Mouse (Mus musculus): Measurements from ENCODE around the gene Dnajc7. TPM values are rescaled to one million over a fixed set of nuclear protein-coding genes. Genes with fewer than 3 reads are reported as not detected.
A peak's percentile ranks its signal among the peaks of the same experiment; 100 is the strongest.
"Not testable (repeated sequence)": the region's sequence is repeated elsewhere in the genome, so short reads cannot be mapped to it uniquely, and the experiment has no call there.

Dnajc7 gene
- polyA plus RNA-seq, 1 experiment: 89.7 TPM

- TF ChIP-seq CTCF (IDR thresholded peaks at IDR 0.05; ENCODE audit: control insufficient read depth, insufficient read depth, insufficient read length) (peak; percentile 77), MAX (IDR thresholded peaks at IDR 0.05) (peak; percentile 51), FOSL1 (IDR thresholded peaks at IDR 0.05; ENCODE audit: insufficient read depth, low read length, poor library complexity, severe bottlenecking) (no peak)
- Histone ChIP-seq H3K36me3 (ENCODE audit: control insufficient read depth, insufficient read depth) (peaks cover 17% of the 10 kb centered on the region), H3K79me2 (ENCODE audit: control insufficient read depth, insufficient read depth) (peaks cover 36% of the 10 kb centered on the region), H3K27me3 (ENCODE audit: control insufficient read depth, insufficient read depth, insufficient read length) (no peaks in the 10 kb centered on the region), H3K79me3 (ENCODE audit: low read depth) (peaks cover 18% of the 10 kb centered on the region), H3K4me3 (ENCODE audit: insufficient read depth, poor library complexity, severe bottlenecking) (peak overlapping the region; percentile 83), H3ac (ENCODE audit: control insufficient read depth, insufficient read length, low read depth) (peak overlapping the region; percentile 27)
These were observed 2.7 kb upstream of the Dnajc7 start for GRCm38 (mm10) chr11:100622714-100623113.

DNA sequence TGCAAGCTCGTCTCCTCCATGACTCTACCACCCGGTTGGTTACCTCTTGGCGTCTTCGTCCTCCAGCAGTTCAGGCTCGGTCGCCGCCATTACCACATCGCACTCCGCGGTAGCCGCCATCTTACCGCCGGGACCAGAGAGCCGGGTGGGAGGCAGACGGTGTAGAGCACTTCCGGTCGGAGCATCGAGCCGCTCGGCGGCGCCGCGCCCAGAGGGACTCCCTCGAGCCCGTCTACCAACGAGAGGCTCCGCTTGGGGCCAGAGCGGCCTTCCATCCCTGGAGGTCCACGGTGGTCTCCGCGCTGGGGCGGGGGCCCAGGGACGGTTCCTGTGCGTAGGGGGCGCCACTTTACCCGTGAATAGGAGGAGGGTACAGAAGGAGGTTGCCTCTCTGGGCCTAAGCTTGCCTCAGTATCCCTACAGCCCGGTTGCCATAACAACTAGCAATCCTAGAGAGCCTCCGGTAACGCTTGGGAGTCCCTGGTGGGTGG is 438 bp downstream of the Dnajc7 start:
- peaks cover 50% of the 10 kb centered on the region for H3K79me3 ChIP-seq (ENCODE audit: low read depth)
- H3K79me2 ChIP-seq (ENCODE audit: control insufficient read depth, insufficient read depth): peaks cover 68% of the 10 kb centered on the region
- peaks cover 11% of the 10 kb centered on the region for H3K36me3 ChIP-seq (ENCODE audit: control insufficient read depth, insufficient read depth)
- H3ac ChIP-seq (ENCODE audit: control insufficient read depth, insufficient read length, low read depth): peak overlapping the region; percentile 94
- TF ChIP-seq CEBPB (IDR thresholded peaks at IDR 0.05; ENCODE audit: low read depth) (no peak), USF1 (IDR thresholded peaks at IDR 0.05; ENCODE audit: low read depth) (no peak), MYOG (IDR thresholded peaks at IDR 0.05; ENCODE audit: control insufficient read depth, extremely low read depth, insufficient read length) (no peak), CTCF (IDR thresholded peaks at IDR 0.05; ENCODE audit: control insufficient read depth, insufficient read depth, insufficient read length) (peak; percentile 10), FOSL1 (IDR thresholded peaks at IDR 0.05; ENCODE audit: insufficient read depth, low read length, poor library complexity, severe bottlenecking) (no peak), MYOD1 (IDR thresholded peaks at IDR 0.05; ENCODE audit: control insufficient read depth, insufficient read length, low read depth) (no peak)
- no peaks in the 10 kb centered on the region for H3K27me3 ChIP-seq (ENCODE audit: control insufficient read depth, insufficient read depth, insufficient read length)
- peak overlapping the region; percentile 100 for H3K4me3 ChIP-seq (ENCODE audit: insufficient read depth, poor library complexity, severe bottlenecking)

- peak within 1 kb of the TSS; percentile 100 for H3K4me3 ChIP-seq (ENCODE audit: insufficient read depth, poor library complexity, severe bottlenecking)
- peaks cover 70% of the 10 kb centered on the region for H3K79me2 ChIP-seq (ENCODE audit: control insufficient read depth, insufficient read depth)
- TF ChIP-seq USF1 (IDR thresholded peaks at IDR 0.05; ENCODE audit: low read depth) (no peak), MYOD1 (IDR thresholded peaks at IDR 0.05; ENCODE audit: control insufficient read depth, insufficient read length, low read depth) (no peak), MAX (IDR thresholded peaks at IDR 0.05) (no peak), CTCF (IDR thresholded peaks at IDR 0.05; ENCODE audit: control insufficient read depth, insufficient read depth, insufficient read length) (no peak), CEBPB (IDR thresholded peaks at IDR 0.05; ENCODE audit: low read depth) (no peak), MYOG (IDR thresholded peaks at IDR 0.05; ENCODE audit: control insufficient read depth, extremely low read depth, insufficient read length) (no peak), FOSL1 (IDR thresholded peaks at IDR 0.05; ENCODE audit: insufficient read depth, low read length, poor library complexity, severe bottlenecking) (no peak)
- no peaks in the 10 kb centered on the region for H3K27me3 ChIP-seq (ENCODE audit: control insufficient read depth, insufficient read depth, insufficient read length)
- H3ac ChIP-seq (ENCODE audit: control insufficient read depth, insufficient read length, low read depth): peak within 1 kb of the TSS; percentile 94
- peaks cover 55% of the 10 kb centered on the region for H3K79me3 ChIP-seq (ENCODE audit: low read depth)
- H3K36me3 ChIP-seq (ENCODE audit: control insufficient read depth, insufficient read depth): peaks cover 11% of the 10 kb centered on the region
These were observed 1.0 kb downstream of the Dnajc7 start, which contains the start of gene Nkiras2 for GRCm38 (mm10) chr11:100618761-100619484. TSS of gene Nkiras2 (plus strand) at chr11:100619244.

GRCm38 (mm10) chr11:100617480-100617879 is 2.5 kb downstream of the Dnajc7 start:
- Histone ChIP-seq H3K79me3 (ENCODE audit: low read depth) (peaks cover 68% of the 10 kb centered on the region), H3K27me3 (ENCODE audit: control insufficient read depth, insufficient read depth, insufficient read length) (no peaks in the 10 kb centered on the region), H3K4me3 (ENCODE audit: insufficient read depth, poor library complexity, severe bottlenecking) (no peak overlapping the region), H3K36me3 (ENCODE audit: control insufficient read depth, insufficient read depth) (peaks cover 14% of the 10 kb centered on the region), H3ac (ENCODE audit: control insufficient read depth, insufficient read length, low read depth) (no peak overlapping the region), H3K79me2 (ENCODE audit: control insufficient read depth, insufficient read depth) (peaks cover 74% of the 10 kb centered on the region)
- no peak for TF ChIP-seq MYOD1 (IDR thresholded peaks at IDR 0.05; ENCODE audit: control insufficient read depth, insufficient read length, low read depth)
- TF ChIP-seq MYOG (IDR thresholded peaks at IDR 0.05; ENCODE audit: control insufficient read depth, extremely low read depth, insufficient read length): no peak
- TF ChIP-seq CTCF (IDR thresholded peaks at IDR 0.05; ENCODE audit: control insufficient read depth, insufficient read depth, insufficient read length): no peak
- TF ChIP-seq MAX (IDR thresholded peaks at IDR 0.05): no peak
- no peak for TF ChIP-seq FOSL1 (IDR thresholded peaks at IDR 0.05; ENCODE audit: insufficient read depth, low read length, poor library complexity, severe bottlenecking)
- TF ChIP-seq CEBPB (IDR thresholded peaks at IDR 0.05; ENCODE audit: low read depth): no peak
- no peak for TF ChIP-seq USF1 (IDR thresholded peaks at IDR 0.05; ENCODE audit: low read depth)

DNA sequence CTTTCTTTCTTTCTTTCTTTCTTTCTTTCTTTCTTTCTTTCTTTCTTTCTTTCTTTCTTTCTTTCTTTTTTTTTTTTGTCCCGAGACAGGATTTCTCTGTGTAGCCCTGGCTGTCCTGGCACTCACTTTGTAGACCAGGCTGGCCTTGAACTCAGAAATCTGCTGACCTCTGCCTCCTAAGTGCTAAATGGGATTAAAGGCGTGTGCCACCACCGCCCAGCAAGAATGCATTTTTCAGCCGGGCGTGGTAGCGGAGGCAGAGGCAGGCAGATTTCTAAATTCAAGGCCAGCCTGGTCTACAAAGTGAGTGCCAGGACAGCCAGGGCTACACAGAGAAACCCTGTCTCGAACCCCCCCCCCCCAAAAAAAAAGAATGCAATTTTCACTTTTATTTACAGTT is 3.1 kb downstream of the Dnajc7 start:
- Histone ChIP-seq H3K36me3 (ENCODE audit: control insufficient read depth, insufficient read depth) (peaks cover 20% of the 10 kb centered on the region), H3K79me2 (ENCODE audit: control insufficient read depth, insufficient read depth) (peaks cover 80% of the 10 kb centered on the region), H3K79me3 (ENCODE audit: low read depth) (peaks cover 72% of the 10 kb centered on the region)
- H3ac ChIP-seq (ENCODE audit: control insufficient read depth, insufficient read length, low read depth); H3K4me3 ChIP-seq (ENCODE audit: insufficient read depth, poor library complexity, severe bottlenecking); H3K27me3 ChIP-seq (ENCODE audit: control insufficient read depth, insufficient read depth, insufficient read length): not testable (repeated sequence)

- H3ac ChIP-seq (ENCODE audit: control insufficient read depth, insufficient read length, low read depth): no peak overlapping the region
- no peak overlapping the region for H3K4me3 ChIP-seq (ENCODE audit: insufficient read depth, poor library complexity, severe bottlenecking)
- H3K36me3 ChIP-seq (ENCODE audit: control insufficient read depth, insufficient read depth): peaks cover 21% of the 10 kb centered on the region
- no peak for TF ChIP-seq FOSL1 (IDR thresholded peaks at IDR 0.05; ENCODE audit: insufficient read depth, low read length, poor library complexity, severe bottlenecking)
- no peak for TF ChIP-seq MYOD1 (IDR thresholded peaks at IDR 0.05; ENCODE audit: control insufficient read depth, insufficient read length, low read depth)
- TF ChIP-seq MYOG (IDR thresholded peaks at IDR 0.05; ENCODE audit: control insufficient read depth, extremely low read depth, insufficient read length): no peak
- no peak for TF ChIP-seq MAX (IDR thresholded peaks at IDR 0.05)
- no peak for TF ChIP-seq USF1 (IDR thresholded peaks at IDR 0.05; ENCODE audit: low read depth)
- TF ChIP-seq CEBPB (IDR thresholded peaks at IDR 0.05; ENCODE audit: low read depth): no peak
- TF ChIP-seq CTCF (IDR thresholded peaks at IDR 0.05; ENCODE audit: control insufficient read depth, insufficient read depth, insufficient read length): no peak
- H3K79me3 ChIP-seq (ENCODE audit: low read depth): peaks cover 77% of the 10 kb centered on the region
- peaks cover 85% of the 10 kb centered on the region for H3K79me2 ChIP-seq (ENCODE audit: control insufficient read depth, insufficient read depth)
- H3K27me3 ChIP-seq (ENCODE audit: control insufficient read depth, insufficient read depth, insufficient read length): no peaks in the 10 kb centered on the region
These were observed 3.6 kb downstream of the Dnajc7 start for GRCm38 (mm10) chr11:100616332-100616731.

Data from C2C12 (cell line).